Mouse (Mus musculus) forebrain, postnatal 0 days (tissue): ENCODE measurements around the gene Cabcoco1. TPM values are rescaled to one million over a fixed set of nuclear protein-coding genes. Genes with fewer than 3 reads are reported as not detected.

Experiments used
- ATAC-seq: fragments of 200-750 bp; cut with Nextera tagmentation; 2 replicates; pipeline ENCODE4 v1.8.0; 2017; ENCODE audit warnings: mild to moderate bottlenecking, moderate library complexity
- DNase-seq: peaks from one replicate; pipeline ENCODE4 v3.0.0-alpha.2; 2015
- H3K27ac ChIP-seq: fragments of 300-500 bp; sonication (generic); 2 replicates; pipeline ENCODE4 v1.5.1; 2014; ENCODE audit warnings: low read depth, mild to moderate bottlenecking, antibody characterized with exemption, low read length, moderate library complexity, mixed read lengths
- H3K27me3 ChIP-seq: fragments of 300-500 bp; sonication (generic); 2 replicates; pipeline ENCODE4 v1.6.1; 2014; ENCODE audit warnings: mild to moderate bottlenecking, low read length, mixed read lengths; ENCODE audit not compliant: insufficient read depth
- H3K36me3 ChIP-seq: fragments of 300-500 bp; sonication (generic); 2 replicates; pipeline ENCODE4 v1.6.1; 2014; ENCODE audit warnings: mild to moderate bottlenecking, moderate library complexity; ENCODE audit not compliant: insufficient read depth
- H3K4me1 ChIP-seq: fragments of 300-500 bp; sonication (generic); 2 replicates; pipeline ENCODE4 v1.6.1; 2014; ENCODE audit warnings: antibody characterized with exemption; ENCODE audit not compliant: insufficient read depth
- H3K4me2 ChIP-seq: fragments of 300-500 bp; sonication (generic); 2 replicates; pipeline ENCODE4 v1.6.1; 2014; ENCODE audit warnings: low read depth, mild to moderate bottlenecking, moderate library complexity
- H3K4me3 ChIP-seq: fragments of 300-500 bp; sonication (generic); 2 replicates; pipeline ENCODE4 v1.5.1; 2014; ENCODE audit warnings: low read depth, low read length, mixed read lengths
- H3K9ac ChIP-seq: fragments of 300-500 bp; sonication (generic); 2 replicates; pipeline ENCODE4 v1.6.1; 2014; ENCODE audit warnings: mild to moderate bottlenecking
- H3K9me3 ChIP-seq: fragments of 300-500 bp; sonication (generic); 2 replicates; pipeline ENCODE4 v1.6.1; 2016; ENCODE audit warnings: low read length
- CTCF ChIP-seq: sonication (generic); IDR thresholded peaks from 2 replicates; pipeline ENCODE4 v1.5.1; 2016; ENCODE audit warnings: antibody characterized with exemption, control low read depth, low read depth
- WGBS: fragments of 180-500 bp; shearing (Covaris S2); extraction: QIAGEN DNeasy Blood & Tissue Kit; methylation state at CpG from one replicate; pipeline ENCODE4 v1.1.7; 2014; 5-methylcytosine and 5-hydroxymethylcytosine counted together
- polyA plus RNA-seq: library from polyadenylated mRNA; unstranded; fragments of >200 nt; fragmentation: Nextera tagmentation; extraction: Ambion mirVana; gene quantifications from 2 replicates; pipeline ENCODE4 v1.2.1, GENCODE M21; 2015
- total RNA-seq: library from RNA; depleted of rRNA; stranded (reverse); fragments of >200 nt; gene quantifications from 2 replicates; pipeline ENCODE4 v1.2.3, GENCODE M21; 2014; rRNA removed

Gene Cabcoco1
- total RNA-seq (0.77 and 1.2 TPM in 2 replicates), polyA plus RNA-seq (2.1 and 3.0 TPM in 2 replicates)

DNA sequence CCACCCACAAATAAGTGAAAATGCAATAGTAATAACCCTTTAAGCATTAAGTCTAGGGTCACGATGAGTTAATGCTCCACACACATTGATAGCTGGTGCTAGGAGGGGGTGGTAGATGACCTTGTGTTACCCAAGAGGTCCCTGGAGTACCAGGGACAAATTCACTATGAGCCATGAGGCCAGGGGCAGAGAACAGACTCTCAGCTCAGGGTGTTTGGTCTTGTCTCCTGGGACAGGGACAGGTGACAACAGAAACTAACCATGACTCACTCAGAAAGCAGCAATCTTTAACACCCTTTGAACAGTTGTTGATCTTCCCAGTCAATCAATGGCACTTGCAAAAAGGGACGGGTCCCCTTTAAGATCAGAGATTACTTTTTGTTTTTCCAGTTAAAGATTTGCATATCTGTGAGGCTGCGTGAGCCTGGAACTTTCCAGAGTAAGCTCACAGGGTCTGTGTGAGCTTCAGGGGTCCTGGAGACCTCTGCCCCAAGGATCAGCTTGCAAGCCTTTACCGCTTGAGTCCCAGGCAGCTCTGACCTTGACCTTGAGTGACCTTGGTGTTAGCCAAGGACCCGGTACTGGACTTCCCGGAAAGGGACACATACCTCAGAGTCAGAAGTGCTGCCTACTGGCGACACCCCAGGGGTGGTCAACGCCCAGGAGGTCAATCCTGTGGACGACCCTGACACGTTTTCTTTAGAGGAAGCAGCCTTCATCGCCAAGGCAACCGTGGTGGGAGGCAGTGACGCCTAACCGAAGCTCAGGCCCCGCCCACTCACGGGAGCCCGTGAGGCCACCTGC, at the start of gene Cabcoco1:
Gene Cabcoco1 (minus strand): TSS at position 758 of the 804 bp plus-strand sequence.
- peaks cover 12% of the 10 kb centered on the region; the same call in 1 of the 2 replicates for H3K4me1 ChIP-seq
- ATAC-seq: peak; percentile 42; the same call in 1 of the 2 replicates
- H3K4me3 ChIP-seq: peak within 1 kb of the TSS; percentile 30
- no peak for TF ChIP-seq CTCF
- 15% methylated on average over 17 of the region's 17 CpGs for WGBS
- H3K27ac ChIP-seq: no peak within 1 kb of the TSS
- H3K27me3 ChIP-seq: no peaks in the 10 kb centered on the region
- H3K9ac ChIP-seq: peak within 1 kb of the TSS; percentile 33; the same call in 1 of the 2 replicates
- no peaks in the 10 kb centered on the region for H3K36me3 ChIP-seq
- H3K4me2 ChIP-seq: peak within 1 kb of the TSS; percentile 55
- peak; percentile 62 for DNase-seq
- no peaks in the 10 kb centered on the region for H3K9me3 ChIP-seq

GRCm38 (mm10) chr10:68589530-68590252, 48.0 kb upstream of the Cabcoco1 start:
- H3K9me3 ChIP-seq: no peaks in the 10 kb centered on the region
- no peak for ATAC-seq
- WGBS: 25% methylated on average over 11 of the region's 11 CpGs
- TF ChIP-seq CTCF: no peak
- no peak overlapping the region for H3K9ac ChIP-seq
- no peaks in the 10 kb centered on the region for H3K36me3 ChIP-seq
- H3K4me2 ChIP-seq: no peak overlapping the region
- no peak overlapping the region for H3K27ac ChIP-seq
- DNase-seq: no peak
- no peak overlapping the region for H3K4me3 ChIP-seq
- no peaks in the 10 kb centered on the region for H3K27me3 ChIP-seq
- H3K4me1 ChIP-seq: no peaks in the 10 kb centered on the region

DNA sequence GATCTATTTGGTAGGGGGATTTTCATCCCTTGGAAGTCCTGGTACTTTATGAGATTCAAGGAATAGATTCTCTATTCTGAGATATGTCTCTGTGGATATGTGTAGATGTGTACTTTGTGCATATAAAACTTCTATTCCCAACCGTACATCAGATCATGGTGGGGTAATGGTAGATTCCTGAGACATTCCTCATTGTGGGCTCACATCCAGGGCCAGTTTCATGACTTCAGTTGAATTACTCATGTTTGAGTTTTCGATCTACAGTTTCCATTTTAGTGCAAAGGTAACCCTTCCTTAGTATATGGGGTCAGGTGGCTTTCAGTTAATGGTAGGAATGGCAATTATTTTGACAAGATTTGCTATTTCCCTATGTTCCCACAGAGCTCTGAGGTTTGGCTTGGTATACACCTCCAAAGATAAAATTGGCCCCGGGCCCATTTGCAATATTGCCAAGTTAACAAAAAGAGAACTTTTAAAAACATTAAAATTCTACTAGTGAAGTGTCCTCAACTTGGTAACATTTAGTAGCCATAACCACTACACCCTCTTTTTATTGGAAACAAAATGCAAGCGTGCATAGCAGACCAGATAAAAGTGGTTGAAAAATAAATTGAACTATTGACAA, 45.8 kb upstream of the Cabcoco1 start:
- Histone ChIP-seq H3K27me3 (no peaks in the 10 kb centered on the region), H3K4me2 (no peak overlapping the region), H3K4me3 (no peak overlapping the region), H3K9me3 (no peaks in the 10 kb centered on the region), H3K9ac (no peak overlapping the region), H3K36me3 (no peaks in the 10 kb centered on the region), H3K4me1 (no peaks in the 10 kb centered on the region), H3K27ac (no peak overlapping the region)
- 90% methylated on average over 4 of the region's 4 CpGs for WGBS
- ATAC-seq (no peak), DNase-seq (no peak)
- no peak for TF ChIP-seq CTCF

DNA sequence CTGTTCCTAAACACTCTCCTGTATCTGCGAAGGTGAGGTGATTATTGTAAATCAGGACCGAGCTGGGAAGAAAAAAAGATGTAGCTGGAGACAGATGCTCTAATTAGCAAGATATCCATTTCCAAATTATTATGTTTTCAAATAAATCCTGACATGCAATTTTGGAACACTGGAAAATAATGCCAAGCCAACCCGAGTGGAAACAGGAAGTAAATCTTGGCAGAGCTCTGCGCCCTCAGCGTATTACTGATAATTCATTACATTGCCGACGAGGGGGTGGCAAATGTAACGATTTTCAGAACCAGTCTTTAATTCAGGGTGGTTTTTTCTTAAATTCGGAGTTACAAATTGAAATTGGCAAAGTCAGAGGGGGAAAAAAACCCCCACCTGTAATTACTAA, 35.6 kb upstream of the Cabcoco1 start:
- ATAC-seq (no peak), DNase-seq (no peak)
- no peaks in the 10 kb centered on the region for H3K4me1 ChIP-seq
- WGBS: 50% methylated on average over 9 of the region's 9 CpGs
- H3K9ac ChIP-seq: no peak overlapping the region
- H3K27me3 ChIP-seq: no peaks in the 10 kb centered on the region
- H3K4me3 ChIP-seq: no peak overlapping the region
- no peaks in the 10 kb centered on the region for H3K36me3 ChIP-seq
- no peak for TF ChIP-seq CTCF
- no peak overlapping the region for H3K4me2 ChIP-seq
- H3K27ac ChIP-seq: no peak overlapping the region
- H3K9me3 ChIP-seq: no peaks in the 10 kb centered on the region

DNA sequence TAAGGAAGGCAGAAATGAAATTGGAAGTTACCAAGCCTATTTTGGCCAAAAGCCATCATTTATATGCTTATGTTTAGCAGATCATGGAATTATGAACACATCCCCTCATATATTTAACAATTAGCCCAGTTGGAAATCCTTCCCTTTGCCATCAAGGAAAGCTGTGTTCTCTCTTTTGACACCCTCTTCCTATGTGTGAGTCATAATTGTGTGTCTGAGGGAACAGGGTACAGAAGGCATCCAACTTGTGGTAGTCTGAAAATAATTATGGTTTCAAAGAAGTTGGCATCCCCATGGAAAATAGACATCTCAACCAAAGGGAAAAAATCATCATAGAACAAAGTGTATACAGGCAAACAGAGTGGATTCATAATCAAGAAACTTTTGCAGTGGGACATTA, 26.5 kb upstream of the Cabcoco1 start:
- DNase-seq: no peak
- H3K27me3 ChIP-seq: no peaks in the 10 kb centered on the region
- H3K9ac ChIP-seq: no peak overlapping the region

DNA sequence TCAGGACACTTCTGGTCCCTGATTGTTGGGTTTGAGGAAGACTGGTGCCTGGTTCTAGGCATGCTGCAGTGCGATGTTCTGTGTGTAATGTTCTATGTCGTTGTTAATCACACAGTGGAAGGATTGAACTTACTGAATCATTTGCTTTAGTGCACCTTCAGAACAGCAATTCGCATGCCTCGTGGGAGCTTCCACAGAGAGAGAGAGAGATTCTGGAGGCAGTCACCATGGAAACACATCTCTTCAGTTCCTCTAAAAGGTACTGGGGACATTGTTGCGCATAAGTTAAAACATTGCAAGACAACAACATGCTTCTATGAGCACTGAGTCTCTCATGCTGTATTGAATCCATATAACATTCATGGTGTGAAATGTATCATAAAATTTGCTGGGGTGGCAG, 20.6 kb upstream of the Cabcoco1 start:
- ATAC-seq: peak; percentile 83
- no peaks in the 10 kb centered on the region for H3K9me3 ChIP-seq

More for the DNA sequence above, 26.5 kb upstream of the Cabcoco1 start:
- H3K4me1 ChIP-seq: no peaks in the 10 kb centered on the region
- no peak for TF ChIP-seq CTCF
- no peaks in the 10 kb centered on the region for H3K9me3 ChIP-seq
- H3K4me3 ChIP-seq: no peak overlapping the region
- no peak overlapping the region for H3K27ac ChIP-seq
- H3K36me3 ChIP-seq: no peaks in the 10 kb centered on the region
- H3K4me2 ChIP-seq: no peak overlapping the region
- no peak for ATAC-seq

More for the DNA sequence above, 20.6 kb upstream of the Cabcoco1 start:
- Histone ChIP-seq H3K4me1 (no peaks in the 10 kb centered on the region), H3K36me3 (no peaks in the 10 kb centered on the region), H3K27me3 (no peaks in the 10 kb centered on the region), H3K9ac (no peak overlapping the region), H3K4me2 (no peak overlapping the region), H3K4me3 (no peak overlapping the region), H3K27ac (no peak overlapping the region)
- 60% methylated on average over 5 of the region's 5 CpGs for WGBS
- peak; percentile 61 for DNase-seq
- no peak for TF ChIP-seq CTCF
